Mouse (Mus musculus) embryo, embryonic 9.5 days (tissue): ENCODE measurements around the gene Ppfibp1.

ENCODE experiments used
- DNase-seq: peaks from one replicate; pipeline ENCODE4 v3.0.0-alpha.2; 2017; ENCODE audit errors: extremely low spot score

Ppfibp1 gene

DNA sequence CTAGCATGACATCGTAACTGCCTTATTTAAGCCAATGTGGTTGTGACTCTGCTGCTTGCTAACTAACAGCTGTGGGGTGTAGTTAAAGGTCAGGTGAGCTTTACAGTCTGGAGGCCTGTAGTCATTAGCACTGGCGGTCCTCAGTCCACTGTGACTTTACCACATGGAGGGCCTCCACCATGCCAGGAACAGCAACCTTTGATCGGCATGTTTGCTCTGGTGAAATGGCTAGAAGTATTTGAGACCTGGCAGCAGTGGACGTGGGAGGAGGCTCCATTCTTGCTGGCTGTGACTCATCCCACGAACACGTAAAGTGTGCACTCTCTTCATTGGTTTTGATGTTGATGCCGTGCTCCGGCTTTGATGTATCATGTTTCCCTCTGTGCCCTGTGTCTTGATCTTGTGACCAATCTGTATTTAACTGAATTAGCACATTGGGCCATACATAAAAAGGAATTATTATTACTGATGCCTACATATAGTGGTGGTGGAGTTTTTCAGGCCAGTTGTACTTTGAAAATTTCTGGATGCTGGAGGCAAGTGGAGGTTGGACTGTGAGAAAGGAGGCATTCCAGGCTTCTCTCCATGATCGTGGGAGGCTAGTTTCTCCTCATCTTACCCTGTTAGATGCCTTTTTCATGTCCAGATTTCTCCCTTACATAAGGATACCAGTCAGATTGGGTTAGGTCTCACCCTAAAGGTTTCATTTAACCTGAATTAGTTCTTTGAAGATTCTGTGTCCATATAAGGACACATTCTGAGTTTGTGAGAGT lies 71.8 kb downstream of the Ppfibp1 start:
- no peak for DNase-seq

DNA sequence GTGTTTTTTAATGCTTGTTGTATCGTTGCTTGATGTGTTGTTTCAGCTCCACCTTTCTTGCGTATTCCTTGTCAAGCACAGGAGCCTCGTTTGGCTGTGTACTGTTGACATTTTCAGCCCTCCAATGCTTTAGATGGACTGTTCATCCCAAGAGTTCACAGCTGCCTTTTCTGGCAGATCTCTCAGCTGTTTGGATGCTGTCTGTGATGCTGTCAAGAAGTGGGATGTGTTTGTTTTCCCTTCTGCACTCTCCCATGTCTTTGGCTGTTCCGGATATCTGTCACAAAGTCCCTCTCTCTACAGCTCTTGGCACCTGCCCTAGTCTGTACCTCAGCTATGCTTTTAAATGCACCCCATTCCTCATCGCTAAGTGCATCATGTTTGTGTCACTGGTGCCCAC lies 72.7 kb downstream of the Ppfibp1 start:
- DNase-seq, result no peak

DNA sequence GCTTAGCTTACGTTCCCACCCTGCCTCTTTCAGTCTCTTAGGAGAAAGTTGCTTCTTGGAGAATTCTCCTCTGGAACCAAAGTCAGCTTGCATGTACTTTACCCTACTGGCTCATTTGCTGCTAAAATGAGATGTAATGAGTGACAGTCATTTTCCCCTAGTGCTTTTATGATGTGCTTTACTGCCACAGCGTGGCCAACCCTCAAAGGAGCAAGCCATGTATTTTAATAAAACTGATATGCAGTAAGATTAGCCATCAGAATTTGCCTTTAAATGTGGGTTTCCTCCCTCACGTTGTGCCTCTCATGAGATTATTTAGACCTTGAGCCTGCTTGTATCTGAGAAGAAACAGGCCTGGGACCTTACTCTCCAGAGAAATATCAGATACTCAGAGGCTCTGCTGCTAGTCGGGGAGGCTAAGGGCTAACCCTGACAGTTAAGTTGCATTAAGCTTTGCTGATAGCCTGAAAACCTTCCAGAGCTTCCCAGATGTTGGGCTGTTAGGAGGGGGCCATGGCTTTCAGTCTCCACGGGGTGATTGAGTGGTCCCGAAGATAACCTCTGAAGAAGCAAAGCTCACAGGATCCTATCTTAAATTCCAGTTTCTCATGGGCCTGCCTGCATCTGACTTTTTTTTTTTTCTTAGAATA lies 73.7 kb downstream of the Ppfibp1 start:
- DNase-seq, result no peak

DNA sequence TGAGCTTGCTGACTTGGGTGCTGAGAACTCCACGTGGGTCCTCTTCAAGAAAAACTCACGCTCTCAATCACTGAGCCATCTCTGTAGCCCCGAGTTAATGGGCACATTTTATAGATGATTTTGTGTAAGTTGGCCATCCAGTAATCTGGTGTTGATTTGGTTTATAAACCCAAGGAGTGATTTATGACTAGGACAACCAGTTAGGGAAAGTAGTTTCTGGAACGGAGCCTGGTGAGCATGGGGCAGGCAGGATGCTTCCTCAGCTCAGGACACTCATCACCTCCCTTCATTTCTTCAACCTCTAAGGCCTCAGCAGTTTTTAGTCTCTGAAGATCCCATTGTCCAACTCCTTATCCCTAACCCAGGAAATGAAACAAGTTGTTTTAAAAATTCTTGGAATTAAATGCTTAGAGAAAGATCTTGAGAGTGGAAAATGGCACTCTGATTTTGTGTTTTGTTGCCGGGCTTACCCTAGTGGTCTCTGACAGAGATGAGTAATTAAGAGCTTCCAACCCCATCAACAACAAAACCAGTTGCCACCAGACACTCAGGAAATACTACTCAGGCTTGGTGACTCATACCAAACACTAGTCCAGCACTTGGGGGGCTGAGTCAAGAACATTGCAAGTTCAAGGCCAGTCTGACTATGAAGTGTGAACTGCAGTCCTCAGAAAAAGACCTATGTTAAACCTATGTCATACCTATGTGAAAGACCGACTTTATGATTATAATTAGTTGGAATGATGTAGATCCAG lies 75.3 kb downstream of the Ppfibp1 start:
- DNase-seq, result no peak

DNA sequence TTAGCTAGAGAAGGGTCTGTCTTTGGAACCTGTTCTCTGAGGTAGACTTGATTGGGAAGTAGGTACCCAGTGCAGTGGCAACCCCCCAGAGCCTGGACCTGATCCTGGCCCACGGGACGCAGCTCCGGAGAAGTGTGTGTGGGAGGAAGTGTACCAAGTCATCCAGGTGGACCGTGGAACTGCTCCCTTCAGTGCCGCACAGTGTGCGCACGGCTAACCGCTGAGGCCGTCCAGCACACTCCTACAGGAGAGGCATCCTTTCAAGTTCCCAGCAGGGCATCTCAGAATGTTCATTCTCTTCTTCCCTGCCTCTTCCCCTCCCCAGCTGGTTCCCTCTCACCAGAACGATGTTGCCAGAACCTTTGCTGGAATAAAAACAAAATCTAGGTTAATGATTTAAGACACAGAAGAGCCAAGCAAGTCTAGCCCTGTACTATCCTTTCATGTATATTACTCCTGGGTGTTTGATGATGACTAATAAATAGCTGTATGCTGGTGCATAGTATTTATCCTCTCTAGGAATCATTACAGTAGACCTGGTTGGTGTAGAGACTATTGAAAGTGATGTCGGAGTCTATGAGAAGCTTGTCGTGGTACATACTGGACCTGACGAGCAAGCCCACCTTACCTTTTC lies 77.0 kb downstream of the Ppfibp1 start:
- no peak for DNase-seq

DNA sequence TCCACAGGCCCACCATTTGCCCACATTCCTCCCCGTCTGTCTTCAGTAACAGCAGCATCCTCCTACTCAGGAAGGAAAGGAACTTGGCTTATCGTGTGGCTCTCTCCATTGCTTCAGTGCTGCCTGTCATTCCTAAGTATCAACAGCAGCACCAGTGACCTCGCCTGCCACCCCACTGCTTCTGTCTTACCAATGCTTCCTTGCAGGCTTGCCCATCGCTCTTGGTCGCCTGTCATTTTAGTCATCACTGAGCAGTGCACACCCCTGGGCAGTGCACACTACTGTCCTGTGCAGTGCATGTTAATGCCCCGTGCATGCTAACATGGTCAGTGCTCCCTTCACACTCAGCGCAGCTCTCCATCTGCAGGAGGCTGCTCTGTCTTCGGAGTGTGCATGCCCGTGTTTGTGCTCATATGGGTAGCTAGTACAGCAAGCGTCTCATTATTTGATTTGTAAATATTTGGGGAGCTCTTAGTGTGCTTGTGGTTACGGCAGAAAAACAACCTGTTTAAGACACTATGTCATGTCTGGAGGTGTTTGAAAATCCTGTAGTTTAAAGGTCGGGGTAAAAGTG lies 78.2 kb downstream of the Ppfibp1 start:
- DNase-seq, result no peak

DNA sequence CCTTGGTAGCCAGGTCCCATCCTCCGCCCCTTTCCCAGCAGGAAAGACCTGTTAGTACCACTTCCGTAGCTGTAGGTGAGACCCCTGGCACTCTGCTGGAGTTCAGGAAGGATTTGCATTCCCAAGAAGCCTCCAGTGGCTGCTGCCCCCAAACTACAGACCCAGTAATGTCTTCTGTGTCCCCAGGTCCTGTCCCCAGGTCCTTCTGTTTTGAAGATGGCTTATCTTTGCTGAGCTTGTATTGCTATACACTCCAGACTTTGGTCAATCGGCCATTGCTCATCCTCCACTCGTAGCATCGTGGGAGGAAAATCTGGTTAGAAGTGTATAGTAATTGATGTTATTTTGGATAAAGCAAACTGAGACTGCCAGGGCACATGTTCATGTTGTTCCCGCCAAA lies 79.5 kb downstream of the Ppfibp1 start:
- no peak for DNase-seq

DNA sequence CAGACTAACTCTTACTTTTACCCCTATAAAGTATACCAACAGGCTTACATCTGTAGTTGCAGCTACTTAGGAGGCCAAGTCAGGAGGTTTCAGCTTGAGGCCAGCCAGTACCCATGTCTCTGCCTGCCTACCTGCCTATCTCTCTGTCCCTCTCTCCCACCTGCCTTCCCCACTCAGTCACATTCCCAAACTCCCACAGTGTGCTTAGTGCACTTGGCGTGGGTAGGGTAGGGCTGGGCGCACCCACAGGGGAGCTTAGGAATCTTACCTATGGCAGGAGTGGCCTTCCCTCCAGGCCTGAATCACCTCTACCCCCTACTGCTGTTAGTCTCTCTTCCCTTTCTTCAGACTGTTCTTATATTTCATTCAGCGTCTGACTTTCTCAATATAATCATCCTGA lies 82.5 kb downstream of the Ppfibp1 start:
- no peak for DNase-seq

DNA sequence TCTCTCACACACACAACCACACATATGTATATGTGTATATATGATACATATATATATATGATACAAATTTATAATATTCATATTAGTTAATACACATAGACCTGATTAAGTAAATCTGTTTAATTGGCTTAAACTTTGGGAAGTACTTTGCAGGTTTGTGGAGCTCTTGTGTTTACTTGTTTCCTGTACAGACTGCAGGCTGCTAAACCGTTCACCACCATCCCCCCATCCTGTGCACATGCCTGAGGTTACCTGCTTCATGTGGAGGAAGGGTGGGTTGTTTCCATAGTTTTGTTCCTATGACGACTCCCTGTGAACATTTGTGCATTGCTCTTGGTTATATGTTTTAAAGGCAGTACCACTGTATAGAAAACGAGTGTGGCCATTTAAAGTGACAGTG lies 83.1 kb downstream of the Ppfibp1 start:
- DNase-seq, result no peak

DNA sequence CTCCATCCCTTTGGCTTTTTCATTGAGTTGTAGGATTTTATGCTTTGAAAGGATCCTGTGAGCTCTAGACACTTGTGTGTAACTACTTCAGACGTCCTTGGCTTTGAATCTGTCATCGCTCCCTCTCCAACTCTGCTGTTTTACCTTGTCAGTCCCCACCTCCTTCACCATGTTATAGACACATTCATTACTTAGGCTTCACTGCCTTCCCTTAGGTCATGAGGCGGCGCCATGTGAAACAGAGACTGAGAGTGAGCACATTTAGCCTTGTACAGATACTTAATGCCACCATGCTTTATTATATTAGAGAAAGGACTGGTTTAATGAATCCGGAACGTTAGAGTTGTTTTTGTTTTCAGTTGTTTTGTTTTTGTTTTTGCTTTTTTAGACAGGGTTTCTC lies 83.7 kb downstream of the Ppfibp1 start:
- no peak for DNase-seq

DNA sequence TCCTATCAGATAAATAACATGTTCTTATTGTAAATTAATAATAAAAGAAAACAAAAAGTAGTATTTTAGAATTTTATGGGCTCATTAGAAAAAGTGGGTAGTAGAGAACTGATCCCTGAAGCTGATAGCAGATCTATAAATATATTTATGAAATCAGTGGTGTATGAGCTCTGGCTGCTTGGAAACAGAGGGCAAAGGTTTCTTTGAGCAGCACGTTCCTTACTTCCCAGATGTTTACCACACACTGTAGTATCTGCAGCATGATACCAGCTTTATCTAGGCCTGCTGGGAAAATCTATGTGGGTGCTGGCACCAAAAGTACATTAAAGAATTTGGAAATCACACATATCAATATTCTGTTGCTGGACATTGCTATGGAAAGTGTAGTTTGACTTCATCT lies 84.5 kb downstream of the Ppfibp1 start:
- DNase-seq, result no peak

DNA sequence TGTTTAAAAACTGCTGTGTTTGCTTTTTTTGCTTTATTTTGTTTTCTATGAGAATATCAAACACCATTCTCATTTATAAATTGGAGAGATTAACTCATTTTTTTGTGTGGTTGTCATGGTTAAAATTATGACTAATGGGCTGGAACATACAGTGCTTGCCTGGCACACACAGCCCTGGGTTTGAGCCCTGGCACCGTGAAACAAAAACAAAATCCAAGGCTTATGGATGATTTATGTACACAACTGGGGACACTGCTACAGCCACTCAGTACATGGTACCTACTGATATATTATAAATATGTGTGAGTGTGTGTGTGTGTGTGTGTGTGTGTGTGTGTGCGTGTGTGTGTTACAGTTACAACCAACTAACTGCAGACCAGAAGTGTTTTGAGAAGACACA lies 85.1 kb downstream of the Ppfibp1 start:
- DNase-seq, result no peak

DNA sequence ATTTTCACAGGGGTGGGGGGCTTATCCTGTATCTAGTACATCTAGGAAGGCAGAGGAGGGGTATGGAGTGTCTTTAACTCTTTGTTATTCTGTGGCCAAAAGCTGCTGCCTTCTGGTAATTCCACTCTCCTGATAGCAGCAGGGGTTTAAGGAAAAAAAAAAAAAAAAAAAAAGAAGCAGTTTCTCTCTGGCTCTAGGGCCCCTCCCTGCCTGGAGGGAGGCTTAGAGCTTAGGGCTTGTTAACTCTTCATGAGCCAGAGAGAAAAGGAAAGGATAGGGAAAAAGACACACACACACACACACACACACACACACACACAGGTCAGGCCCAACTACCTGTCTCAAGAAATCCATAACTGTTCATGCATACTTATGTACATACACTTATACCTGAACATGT lies 85.5 kb downstream of the Ppfibp1 start:
- DNase-seq, result no peak

DNA sequence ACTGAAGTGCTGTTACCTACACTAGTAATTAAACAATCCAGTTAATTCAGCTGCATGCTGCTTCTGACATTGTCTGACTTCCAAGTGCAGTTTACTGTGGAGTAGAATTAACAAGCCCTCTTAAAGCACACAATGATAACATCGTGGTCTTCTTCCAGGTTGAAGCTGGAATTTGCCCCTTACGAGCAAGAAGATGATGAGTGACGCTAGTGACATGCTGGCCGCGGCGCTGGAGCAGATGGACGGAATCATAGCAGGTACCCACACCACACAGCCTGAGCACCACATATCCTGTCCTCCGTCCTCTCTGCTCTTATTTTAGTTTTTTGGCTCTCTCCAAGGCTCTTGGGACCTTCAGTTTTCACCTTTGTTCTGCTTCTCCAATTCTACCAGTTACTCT lies 88.2 kb downstream of the Ppfibp1 start:
- no peak for DNase-seq

DNA sequence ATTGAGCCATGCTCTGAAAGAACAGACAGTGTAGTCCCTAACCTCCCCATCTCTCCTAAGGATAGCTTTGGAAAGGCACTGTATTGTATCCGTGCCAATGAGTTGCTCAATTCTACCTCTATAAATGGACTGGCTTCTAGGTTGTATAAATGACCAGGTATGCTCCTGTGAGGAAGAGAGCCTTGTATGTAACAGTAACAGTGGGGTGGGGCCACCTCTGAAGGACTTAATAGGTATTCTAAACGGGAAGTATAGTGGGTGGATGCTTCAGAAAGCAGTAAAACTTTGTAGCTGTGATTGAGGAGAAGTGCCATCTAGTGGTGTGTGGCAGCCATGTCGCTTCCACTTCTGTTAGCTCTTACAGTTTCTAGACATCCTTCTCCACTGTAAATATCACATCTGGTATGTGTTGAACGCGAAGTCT lies 90.4 kb downstream of the Ppfibp1 start:
- no peak for DNase-seq

DNA sequence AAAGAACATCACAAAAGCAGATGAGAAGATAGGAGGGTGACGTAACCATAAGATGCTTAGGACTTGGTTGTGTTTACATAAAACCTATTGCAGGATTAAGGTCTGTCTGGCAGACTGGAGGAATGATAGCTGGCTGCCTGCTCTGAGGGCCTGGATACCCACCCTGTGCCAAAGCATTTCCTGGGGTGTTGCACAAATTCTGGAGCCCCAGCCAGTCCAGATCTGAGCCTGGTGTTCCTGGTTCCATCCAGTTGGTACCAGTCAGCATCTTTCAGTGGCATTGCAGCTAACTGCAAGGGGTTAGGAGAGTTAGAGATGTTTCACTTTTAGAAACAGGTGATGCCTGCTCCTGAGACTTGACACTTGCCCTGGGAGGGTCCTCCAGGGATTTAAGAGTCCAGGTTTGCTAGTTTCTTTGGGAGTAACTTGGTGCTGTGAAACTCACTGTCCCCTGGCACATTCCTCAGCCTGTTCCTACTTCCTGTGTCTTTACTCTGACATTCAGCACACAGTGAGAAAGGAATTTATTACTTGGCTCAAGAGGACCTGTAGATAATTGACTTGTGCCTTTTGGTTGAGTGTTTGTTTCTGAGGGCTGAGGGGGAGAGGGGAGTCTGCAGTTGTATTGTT lies 90.9 kb downstream of the Ppfibp1 start:
- no peak for DNase-seq

DNA sequence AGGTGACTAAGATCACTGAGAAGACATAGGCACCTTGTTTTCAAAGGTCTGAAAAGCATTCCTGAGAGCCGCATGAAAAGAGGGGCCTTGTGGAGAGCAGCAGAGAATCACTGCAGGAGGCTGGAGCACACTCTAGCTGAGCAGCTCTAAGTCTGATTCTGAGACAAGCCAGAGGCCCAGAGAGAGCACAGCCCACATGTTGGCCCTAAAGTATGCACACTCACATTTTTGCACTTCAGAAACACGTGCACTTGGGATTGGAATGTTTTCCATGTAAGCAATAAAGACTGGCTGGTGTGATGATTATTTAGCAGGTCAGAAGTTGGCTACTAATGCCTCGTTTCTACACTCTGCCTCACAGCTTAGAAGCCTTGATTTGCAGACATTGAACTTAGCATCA lies 91.7 kb downstream of the Ppfibp1 start:
- no peak for DNase-seq

DNA sequence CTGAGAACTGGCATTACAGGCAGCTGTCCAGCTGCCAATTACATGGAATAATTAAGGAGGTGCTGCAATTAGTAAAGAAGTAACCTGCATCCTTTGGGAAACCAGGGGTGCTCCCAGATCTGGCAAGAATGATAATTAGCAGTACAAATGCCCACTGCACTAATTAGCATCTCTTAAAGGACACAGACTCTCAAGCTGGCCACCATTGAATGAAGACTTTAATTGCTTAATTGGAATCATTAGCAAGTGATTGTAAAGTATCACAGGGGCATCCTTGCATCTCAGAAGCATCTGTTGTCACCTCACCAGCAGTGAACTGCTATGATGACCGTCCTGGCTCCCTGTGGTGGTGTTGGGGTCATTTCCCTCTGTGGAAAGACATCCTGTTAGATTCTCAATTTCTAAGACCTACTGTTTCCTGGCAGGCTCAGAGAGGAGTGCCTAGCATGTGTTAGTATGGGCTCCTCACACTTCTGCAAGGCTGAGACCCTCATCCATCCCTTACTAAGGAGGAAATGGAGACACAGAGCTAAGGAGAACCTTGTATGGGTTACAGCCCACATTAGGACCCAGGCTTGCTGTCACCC lies 93.1 kb downstream of the Ppfibp1 start:
- no peak for DNase-seq

DNA sequence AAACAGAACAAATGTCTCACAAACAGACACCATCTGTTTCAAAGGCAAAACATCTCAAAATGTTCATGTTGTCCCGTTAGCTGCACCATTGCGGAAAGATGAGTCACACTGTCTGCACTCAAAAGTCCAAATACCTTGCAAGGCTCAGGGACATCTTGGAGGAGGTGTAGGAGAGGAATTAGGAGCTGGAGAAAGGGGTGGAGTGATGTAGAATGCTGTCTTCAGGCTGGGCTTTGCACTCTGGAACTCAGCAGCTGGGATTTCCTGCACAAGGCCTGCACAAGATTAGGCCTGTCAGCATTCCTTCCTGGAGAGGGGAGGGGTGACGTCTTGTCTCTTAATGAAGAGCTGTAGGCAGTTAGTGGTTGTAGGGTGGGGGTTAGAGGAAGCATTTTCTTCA lies 96.3 kb downstream of the Ppfibp1 start:
- no peak for DNase-seq

DNA sequence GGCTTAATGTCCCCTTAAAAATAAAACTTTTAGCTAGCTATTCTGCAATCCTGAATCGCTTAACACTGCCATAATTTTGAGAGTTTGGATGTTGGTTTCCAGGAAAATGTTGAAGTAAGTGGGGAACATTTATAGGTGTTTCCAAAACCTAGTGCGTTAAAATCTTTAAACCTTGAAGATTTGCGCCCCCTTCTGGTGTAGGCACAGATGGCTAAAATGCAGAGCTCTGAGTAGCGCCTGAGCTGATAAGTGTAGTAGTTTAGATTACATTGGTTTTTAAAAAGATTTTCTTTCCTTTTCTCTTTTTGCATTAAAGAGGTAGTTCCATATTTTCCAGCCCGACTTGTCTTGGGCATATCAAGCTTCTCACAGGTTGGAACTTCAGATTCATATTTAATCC lies 105.9 kb downstream of the Ppfibp1 start:
- peak; percentile 53 for DNase-seq

DNA sequence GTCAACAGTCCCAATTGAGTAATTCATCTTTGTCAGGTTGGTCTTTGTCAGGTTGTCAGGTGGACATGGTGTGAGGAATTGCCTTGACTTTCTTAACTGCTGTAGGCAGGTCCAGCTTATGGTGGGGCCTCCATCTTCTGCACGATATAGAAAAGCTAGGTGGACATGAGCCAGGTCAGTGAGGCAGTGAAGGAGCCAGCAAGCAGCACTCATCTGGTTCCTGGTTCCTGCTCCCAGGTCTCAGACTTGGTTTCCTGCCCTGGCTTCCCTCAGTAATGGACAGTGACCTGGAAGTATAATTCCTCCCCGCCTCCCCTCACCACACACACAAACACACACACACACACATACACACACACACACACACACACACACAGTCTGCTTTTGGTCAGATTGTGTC lies 107.1 kb downstream of the Ppfibp1 start:
- DNase-seq, result no peak
